Mouse (Mus musculus): ENCODE measurements around the gene Kmt5c.

- TF ChIP-seq CTCF (IDR thresholded peaks at IDR 0.05; ENCODE audit: extremely low read depth, insufficient read depth, insufficient read length, insufficient replicate concordance): no peak
- TF ChIP-seq POLR2A (IDR thresholded peaks at IDR 0.05; ENCODE audit: low read depth, low read length): no peak
These were observed 9.3 kb downstream of the Kmt5c start for GRCm38 (mm10) chr7:4749169-4749568.
